Mouse (Mus musculus) adrenal gland, postnatal 25 days (tissue): ENCODE results near the gene Hrh2. TPM values are rescaled to one million over a fixed set of nuclear protein-coding genes. Genes with fewer than 3 reads are reported as not detected.

Experiments
- DNase-seq: peaks from one replicate; pipeline ENCODE4 v3.0.0; 2021; ENCODE audit warnings: mixed read lengths
- total RNA-seq: library from RNA; stranded (reverse); gene quantifications from 2 replicates; pipeline ENCODE4 v1.2.3, GENCODE M21; 2021

Gene Hrh2
- total RNA-seq, 1 experiment from 2014 or later, result 0.36 TPM

DNA sequence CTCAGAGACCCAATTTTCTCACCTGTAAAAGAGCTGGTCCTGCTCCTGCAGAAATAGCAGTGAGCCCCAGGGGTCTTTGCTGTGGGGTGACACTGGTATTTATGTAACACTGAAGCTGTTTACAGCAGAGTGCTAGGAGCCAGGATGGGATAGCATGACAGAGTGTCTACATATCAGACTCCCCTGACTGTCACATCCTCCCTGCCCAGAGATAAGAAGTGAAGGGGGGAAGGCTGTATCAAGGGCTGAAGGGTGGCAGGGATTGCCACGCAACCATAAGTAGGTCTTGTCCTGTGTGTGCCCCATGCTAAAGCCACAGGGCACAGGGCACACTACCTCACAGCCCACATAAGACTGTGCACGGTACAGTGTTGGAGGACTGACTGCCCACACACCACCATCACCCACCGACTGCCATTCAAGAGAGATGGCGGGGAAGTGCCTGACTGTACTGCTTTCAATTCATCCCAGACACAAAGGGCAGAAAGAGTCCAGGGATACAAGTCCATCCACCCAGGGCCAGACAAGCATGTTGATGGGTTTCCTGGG lies 29.8 kb downstream of the Hrh2 start:
- DNase-seq, result no peak

DNA sequence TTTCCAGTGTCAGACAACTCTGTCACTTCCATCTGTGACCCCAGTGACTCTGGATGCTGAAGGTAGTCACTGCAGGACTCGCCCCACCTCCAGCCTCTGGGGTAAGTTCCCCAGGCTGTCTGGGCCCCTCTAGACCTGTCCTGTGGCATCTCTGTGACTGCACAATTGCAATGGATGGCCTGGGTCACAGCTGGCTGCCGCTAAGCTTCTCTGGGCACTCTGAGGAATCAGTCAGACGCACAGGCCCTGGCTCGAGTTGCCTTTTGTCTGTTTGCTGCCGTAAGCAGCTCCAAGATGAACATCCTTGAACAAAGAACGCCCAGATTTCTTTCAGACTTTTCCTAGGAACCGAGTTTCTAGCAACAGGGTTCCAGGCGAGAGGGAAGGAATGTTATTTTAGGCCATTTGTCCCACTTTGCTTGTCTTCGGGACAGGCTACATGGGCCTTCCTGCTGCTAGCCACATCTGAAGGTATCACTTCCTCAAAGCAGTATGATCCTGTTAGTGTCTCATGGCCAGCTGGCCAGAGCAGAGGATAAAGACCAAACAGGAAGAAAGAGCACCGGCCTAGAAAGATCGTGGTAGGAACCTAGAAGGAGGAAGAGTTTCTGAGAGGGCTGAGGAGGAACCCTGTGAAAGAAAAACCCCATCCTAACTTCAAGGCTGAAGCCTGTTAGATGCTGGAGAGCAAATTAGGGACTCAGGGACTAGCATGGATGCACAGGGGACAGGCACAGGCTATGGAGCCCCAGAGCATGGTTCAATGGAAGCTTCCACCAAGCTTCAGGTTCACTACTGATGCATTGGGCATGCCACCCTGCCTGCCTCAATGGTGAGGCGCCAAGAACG lies 31.2 kb downstream of the Hrh2 start:
- no peak for DNase-seq

DNA sequence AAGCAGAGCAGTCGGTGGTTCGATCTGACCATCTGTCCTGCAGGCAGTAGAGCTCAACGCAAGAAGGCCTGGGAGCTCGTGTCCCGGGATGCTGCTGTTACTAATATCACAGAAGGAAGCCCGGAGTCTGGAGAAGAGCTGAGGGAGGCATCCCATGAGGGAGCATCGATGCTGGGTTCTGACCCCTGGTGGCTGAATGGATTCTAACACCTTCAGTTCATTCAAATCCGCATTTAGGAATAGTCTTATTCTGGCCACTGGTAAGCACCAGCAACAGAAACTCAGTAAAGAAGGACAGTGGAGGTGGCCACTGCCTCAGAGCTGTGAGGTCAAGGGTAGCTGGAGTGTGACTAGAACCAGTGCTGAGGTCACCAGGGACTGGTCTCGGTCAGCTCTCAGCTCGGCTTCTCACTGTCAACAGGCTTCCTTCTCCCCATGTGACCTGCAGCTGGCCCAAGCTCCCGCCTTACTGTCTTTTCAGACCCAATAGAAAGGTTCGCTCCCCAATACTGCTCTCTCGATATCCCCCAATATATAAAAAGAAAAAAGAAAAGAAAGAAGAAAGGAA lies 36.1 kb downstream of the Hrh2 start:
- peak; percentile 24 for DNase-seq

DNA sequence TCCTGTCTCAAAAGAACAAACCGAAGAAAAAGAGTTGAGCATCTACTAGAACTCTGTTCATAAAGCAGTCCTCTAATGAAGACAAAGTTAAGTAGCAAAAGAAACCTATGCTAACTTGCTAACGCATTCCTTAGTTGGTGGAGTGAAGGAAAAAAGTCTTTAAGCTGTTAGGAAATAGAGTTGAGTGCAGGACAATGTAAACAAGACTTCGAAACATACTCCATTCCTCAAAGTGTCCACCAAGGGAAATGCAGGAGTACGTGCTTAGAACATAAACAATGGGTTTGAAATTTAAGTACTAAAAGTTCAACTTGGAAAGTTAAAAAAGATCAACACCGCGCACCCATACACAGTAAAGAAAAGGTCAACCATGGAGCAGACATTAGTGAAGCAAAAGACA lies 38.2 kb downstream of the Hrh2 start:
- DNase-seq, result no peak

DNA sequence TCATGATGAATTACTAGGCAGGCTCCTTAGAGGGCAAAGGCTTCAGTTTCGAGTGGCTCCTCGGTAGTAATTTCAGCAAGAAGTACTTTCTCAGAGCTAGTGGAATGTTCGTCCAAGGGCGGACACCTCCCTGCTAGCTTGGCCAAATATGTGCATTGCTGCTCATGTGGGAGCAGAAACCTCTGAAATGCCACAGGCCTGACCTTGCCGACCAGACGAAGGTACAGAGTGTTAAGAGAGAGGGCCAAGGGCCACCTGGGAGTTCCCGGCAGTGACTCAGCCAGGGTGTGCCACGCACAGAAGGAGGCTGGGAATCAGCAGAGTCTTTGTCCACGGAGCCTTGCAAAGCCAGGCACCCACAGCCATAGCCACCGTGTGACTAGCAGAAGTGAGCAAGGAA lies 39.9 kb downstream of the Hrh2 start:
- no peak for DNase-seq

DNA sequence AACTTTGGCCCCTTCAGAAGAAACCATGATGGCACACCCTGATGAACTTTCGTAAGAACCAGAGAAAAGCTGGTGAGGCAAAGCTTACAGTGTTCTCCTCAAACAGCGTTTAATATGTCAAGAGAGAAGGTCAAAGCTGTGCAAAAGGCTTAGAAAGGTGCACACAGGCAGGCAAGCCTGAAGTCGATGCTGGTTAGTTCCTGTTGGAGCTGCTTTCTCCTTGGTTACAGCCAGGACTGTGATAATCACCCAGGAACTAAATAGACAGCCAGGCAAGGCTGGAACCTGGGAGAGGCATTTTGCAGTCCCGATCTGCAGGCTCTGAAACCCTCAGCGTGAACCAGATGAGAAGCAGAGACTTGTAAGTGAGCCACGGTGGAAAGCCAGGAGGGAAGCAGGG lies 45.6 kb downstream of the Hrh2 start:
- DNase-seq, result no peak

DNA sequence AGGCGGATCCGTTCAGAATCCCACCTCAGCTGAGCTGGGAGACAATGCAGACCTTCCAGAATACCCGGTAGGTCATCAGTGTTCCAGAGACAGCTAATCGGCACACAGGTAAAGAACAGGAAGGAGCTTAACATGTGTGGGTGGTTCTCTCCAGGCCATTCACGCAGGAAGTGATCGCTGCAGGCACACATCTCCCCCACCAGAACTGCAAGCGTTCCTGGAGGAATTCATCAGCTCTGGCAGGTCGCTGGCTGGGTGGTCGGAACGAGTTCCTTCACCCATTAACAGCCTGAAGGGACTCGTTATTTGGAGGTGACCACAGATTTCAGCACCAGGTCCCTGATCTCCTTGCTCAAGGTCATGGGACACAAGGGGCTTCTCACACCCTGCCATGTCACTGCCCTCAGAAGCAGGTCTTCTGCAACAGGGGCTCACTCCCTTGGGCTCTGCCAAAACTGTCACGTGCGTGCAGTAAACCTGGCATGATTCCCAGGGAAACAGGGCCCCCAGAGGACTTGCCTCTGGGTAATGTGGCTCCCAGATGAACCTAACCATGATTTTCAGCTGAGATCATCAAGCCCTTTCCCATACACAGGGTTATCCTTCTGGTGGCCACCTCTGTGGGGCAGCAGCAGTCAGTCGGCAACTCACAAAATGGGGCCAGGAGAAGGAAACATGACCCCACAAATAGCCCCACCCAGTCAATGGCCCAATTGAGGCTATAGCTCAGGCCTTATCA lies 46.8 kb downstream of the Hrh2 start:
- no peak for DNase-seq

DNA sequence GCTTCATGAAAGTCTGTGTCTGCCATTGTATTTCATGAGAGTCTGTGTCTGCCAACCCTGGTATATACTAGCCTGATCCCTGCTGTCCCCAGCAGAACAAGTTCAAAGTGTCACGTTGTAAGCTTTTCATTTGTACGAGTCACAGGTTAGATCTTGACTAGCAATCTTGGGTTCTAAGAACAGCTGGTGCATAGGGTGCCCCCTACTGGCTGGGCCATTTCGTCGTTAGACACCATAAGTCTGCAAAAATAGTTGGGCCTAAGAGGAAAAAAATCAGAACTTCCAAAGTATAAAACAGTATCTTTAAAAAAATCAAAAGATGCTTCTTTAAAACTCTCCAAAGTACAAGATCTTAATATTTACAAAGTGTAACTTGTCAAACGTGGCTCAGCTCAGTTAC lies 50.5 kb downstream of the Hrh2 start:
- DNase-seq, result peak; percentile 47

DNA sequence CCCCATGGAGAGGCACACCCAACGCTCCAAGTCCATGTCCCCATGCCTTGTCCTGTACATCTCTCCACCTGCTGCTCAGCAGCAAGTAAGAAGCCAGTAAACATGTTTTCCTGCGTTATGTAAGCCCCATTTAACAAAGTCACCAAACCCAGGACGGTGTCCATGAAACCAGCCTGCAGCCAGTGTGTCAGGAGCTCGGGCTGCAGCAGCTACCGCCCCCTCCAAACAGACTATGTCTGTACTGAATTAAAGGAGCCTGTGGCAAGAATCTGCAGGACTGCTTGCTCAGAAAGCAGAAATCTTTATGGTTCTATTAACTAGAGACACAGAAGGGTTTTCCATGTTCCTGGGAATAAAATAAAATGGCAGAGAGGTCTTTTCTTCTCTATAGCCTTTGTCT lies 53.3 kb downstream of the Hrh2 start:
- no peak for DNase-seq

DNA sequence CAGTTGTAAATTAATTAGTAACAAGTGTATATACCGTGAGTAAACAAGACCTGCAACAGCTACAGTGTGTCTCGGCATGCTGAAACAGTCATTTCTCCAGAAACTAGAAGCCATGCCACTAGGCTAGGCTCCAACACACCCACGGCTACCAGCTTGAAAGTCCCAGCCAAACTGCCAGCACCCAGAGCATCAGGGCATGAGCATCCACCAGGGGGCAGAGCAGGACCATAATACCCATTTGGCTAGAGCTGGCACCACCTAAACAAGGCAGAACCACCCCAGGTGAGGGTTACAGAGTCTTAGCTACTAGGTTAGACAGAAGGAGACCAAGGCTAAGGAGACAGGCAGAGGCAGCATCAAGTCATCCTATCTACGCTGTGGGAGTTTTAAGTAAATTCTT lies 55.6 kb downstream of the Hrh2 start:
- peak; percentile 79 for DNase-seq

DNA sequence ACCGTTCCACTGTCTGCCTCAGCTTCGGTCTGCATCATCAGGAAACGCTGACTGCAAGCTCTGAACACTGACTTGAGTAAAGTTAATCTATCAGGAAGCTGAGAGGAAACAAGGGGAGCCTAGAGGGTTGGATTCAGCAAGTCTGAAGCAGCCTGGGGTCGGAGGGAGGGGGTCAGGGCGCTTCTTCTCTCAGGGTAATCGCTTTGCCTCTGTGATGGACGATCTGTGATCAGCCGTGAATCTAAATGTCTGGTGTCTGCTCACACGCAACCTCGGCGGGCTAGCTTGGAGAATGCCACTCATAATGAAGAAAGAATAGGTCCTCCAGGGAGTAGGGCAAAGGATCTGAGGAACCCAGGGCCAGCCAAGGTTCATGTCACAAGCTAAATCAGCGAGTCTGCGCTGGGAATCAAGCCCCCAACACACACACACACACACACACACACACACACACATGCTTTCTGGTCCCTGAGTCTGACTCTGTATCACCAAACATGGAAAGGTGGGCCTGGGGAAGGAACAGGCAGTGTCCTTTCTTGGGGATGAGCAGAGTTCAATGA lies 56.6 kb downstream of the Hrh2 start:
- no peak for DNase-seq

DNA sequence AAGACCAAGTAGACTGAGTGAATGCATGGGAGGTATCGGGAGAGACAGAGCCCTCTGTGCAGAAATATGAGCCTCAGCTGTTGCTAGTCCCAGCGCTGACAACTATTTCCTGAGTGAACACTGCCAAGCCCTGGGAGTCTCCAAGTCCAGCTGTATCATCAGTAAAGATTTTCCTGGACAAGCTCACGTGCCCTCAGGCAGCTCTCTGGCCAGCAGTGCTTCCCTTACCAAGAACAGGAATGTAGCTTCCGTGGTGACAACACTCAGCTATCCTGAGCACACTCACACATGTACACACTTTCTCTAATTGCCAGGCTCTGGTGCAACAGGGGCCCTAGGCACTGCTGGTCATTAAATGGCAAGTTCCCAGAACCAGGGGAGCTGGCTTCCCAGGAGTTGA lies 57.1 kb downstream of the Hrh2 start:
- DNase-seq, result no peak

DNA sequence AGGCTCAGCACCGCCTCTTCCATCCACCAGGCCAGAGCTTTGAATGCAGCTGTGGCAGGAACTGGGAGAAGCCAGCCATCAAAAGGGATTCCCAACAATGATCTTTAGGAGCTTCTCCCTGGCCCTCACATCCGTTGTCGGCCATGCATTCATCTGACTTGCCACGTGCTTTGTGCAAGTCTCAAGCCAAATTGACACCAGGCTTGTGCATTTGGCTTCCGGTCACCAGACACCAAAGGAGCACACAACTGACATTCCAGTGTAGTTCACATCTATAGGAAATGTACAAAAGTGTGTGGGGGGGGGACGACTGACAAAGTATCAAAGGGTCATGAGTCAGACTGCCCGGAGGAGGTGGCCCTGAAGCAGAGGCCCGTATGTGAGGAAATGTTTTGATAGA lies 58.4 kb downstream of the Hrh2 start:
- no peak for DNase-seq

DNA sequence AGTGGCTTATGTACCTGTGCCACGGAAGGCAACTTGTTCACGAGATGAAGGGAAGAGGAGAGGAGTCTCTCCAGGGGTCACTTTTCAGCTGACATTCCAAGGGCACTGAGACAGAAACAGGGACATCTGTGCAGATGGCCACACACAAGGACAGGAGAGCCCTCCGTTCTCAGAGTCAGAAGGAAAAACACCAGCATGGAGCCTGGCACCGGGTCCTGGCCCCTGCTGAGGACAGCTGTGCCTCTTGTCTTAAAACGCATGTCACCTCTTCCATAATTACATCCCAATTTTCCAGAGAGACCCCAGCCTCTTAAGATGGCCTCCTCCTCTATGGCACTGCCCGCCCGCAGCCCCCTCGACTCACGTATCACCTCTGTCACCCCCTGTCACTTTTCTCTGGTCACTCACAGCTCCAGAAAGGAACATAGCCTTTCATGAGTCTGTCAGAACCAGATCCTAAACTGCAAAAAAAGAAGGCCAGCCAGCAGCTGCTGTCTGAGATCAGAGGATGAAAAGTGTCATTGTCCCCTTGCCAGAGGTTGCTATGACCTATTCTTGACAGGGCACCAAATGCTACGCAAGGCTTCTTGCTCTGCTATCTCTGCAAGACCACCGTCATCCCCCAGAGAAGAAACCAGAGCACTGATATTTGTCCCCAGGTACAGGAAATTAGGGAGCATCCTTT lies 59.8 kb downstream of the Hrh2 start:
- DNase-seq, result no peak

DNA sequence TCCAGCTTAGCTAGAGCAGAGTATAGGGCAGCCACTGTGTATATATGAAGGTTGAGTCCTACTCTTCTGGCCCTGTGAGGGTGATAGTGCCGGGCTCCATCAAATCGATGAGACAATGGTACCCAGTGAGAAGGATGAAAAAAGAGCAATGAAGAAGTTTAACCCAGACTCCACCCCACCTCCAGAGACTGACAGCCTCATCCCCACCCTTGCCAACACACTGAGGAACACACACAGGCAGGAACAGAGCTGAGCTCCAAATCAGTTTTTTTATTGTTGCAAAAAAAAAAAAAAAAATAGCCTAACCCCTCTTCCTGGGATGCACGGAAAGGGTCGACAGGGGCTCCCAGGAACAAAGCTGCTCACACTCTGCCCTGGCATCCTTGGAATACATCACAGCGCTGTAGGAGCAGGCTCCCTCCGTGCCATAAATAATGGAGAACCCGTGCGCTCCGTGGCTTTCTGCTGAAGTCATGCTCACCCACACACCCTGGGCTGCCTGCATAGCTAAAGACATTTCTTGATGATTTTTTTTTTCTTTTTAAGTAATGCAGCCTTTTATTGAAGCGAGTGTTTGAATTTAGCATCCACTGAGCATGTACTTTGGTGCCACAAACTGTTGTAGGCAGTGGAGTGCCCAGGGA lies 65.8 kb downstream of the Hrh2 start:
- DNase-seq, result no peak

DNA sequence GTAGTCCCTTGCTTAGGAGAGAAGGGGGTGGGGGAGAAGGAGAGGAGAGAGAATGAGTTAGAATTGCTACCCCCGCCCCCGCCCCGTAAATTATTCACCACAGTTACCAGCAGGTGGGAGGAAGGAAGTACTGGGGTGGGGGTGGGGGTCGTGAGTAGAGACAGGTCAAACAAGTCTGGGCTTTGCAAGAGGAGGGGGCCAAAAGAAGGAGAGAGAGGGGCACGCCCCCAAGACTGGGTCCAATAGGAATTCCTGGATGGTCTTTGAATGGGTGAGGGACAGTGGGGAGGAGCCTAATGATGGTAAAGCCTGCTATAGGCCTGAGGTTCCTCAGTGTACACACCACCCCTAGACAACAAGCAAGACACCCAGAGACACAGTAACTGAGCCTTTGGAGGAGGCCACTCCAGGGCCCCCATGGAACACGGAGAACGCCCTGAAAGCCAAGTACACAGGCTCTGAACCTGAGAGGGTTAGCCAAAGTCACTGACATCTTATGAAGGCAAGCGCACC lies 66.4 kb downstream of the Hrh2 start:
- DNase-seq, result no peak

DNA sequence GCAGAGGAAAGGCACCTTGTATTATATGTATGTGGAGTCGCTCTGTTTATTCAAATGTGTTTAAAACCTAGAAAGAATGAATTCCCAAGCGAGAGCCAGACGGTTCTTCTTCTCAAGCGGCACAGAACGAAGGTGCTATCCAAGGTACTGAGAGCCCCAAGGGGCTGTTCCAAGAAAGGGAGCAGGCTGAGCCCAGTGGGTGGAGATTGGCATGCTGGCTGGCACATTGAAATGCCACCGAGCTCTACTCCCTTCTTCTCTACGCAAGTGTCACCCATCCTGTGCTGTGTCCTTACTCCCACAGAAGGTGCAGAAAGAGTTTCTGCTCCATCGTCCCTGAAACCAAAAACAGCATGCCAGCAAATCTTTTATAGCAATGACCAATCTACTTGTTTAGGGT lies 68.4 kb downstream of the Hrh2 start:
- DNase-seq, result peak; percentile 31

DNA sequence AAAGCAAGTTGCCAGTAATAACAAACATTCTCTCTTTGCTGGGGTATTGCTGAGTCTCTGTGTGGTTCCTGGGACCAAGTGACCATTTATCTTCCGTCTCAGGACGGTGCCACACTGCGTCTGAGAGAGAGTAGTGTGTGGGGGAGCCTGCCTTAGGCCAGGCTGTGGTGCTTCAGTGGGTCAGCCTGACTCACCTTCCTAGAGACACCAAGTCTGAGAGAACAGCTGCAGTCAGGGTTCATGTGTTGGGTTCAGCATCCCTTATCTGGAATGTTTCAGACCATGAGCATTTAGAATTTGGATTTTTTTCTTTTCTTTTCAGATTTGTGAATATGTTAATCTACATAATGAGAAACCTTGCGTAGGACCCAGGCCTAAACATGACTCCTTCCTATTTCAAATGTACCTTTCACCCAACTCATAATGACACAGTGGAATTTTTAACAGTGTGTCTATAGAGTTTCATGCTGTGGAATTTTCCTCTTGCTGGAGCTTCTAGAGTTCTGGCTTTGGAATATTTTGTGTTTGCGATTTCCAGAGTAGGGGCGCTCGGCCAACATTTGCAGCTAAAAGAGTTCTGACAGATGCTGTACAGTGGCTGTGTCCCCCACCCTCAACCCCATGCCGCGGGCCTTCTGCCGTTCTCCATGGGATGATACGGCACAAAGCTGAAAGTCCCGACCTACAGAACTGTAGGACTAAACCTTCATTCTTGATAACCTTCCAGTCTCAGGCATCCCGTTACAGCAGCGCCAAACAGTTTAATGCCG lies 71.0 kb downstream of the Hrh2 start:
- no peak for DNase-seq

DNA sequence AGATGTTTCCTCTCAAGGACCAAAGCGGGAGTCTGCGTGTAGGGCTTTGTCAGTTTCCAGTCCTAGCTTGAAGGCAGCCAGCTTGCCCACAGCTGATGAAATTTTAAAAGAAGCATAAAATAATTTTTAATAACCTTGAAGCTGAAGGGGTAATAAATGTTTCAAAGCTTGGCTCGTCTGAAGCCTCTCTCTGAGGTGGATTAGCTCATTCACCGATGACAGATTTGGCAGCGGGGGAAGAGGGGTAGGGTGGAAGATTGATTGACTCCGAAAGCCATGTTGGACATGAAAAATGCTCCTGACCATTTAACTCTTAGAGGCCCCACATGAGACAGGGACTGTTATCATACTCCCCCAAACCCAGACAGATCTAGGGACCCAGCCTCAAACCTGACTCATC lies 71.7 kb downstream of the Hrh2 start:
- DNase-seq, result no peak

DNA sequence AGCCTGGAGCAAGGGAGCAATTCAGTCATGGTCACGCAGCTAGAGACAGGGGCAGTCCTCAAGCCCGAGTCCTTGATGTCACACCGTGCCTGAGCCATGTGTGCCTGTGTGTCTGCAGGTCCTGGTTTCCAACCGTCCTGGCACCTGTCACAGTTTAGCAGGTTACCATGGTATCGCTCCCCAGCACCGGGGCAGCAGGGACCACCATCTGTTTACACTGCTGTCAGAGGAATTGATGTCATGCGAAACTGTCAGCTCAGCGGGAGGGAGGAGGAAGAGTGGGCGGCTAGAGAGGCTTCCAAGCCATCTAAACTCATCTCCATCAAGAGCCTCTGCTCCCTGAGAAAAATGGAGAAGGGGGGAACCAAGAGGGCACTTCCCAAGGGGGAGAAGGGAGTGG lies 74.5 kb downstream of the Hrh2 start:
- DNase-seq, result no peak

DNA sequence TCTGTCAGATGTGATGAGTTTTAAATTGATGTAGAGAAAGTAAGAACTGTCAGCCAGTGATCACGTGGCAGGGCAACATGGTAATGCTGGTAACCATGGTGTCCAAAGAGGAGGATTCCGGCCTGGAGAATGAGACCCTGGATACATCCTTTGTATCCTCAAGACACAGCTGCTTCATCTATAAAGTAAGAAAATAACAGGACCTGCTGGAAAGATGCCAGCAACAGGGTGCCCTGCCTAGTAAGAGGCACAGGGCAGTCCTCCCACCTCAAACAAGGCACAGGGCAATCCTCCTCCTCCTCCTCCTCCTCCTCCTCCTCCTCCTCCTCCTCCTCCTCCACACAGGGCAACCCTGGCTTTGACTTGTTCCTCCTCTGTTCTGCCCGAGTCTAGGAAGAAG lies 77.2 kb downstream of the Hrh2 start:
- no peak for DNase-seq
